Mouse (Mus musculus) MEL (cell line): ENCODE measurements around the gene Gstm2. TPM values are rescaled to one million over a fixed set of nuclear protein-coding genes. Genes with fewer than 3 reads are reported as not detected.

Experiments
- DNase-seq: peaks from one replicate; pipeline ENCODE4 v3.0.0; 2011; ENCODE audit warnings: low read depth, low spot score
- H3K27ac ChIP-seq: 2 replicates; pipeline ENCODE4 v1.5.1; 2012; ENCODE audit warnings: low read depth, mild to moderate bottlenecking, control low read depth, low read length, moderate library complexity; ENCODE audit not compliant: control insufficient read depth
- H3K27me3 ChIP-seq, 2 experiments: fragments of 150-350 bp in 1 of 2; sonication (generic) in 1 of 2; 2 replicates each; pipeline ENCODE4 v1.6.1; 2012; ENCODE audit warnings: low read length in 2 of 2, mild to moderate bottlenecking in 2 of 2, improper control_type of control experiment in 1 of 2, moderate library complexity in 1 of 2; ENCODE audit not compliant: insufficient read depth in 2 of 2, control insufficient read depth in 1 of 2
- H3K36me3 ChIP-seq, 2 experiments: 2 replicates each; pipeline ENCODE4 v1.6.1; 2012 to 2014; ENCODE audit warnings: low read length in 2 of 2, improper control_type of control experiment in 1 of 2, inconsistent platforms in 1 of 2, mild to moderate bottlenecking in 1 of 2; ENCODE audit not compliant: insufficient read depth in 2 of 2, control insufficient read depth in 1 of 2
- H3K4me1 ChIP-seq, 2 experiments: fragments of 150-350 bp in 1 of 2; sonication (generic) in 1 of 2; 2 replicates each; pipeline ENCODE4 v1.6.1; 2012; ENCODE audit warnings: low read length in 2 of 2, improper control_type of control experiment in 1 of 2, mild to moderate bottlenecking in 1 of 2; ENCODE audit not compliant: insufficient read depth in 2 of 2, control insufficient read depth in 1 of 2
- H3K4me3 ChIP-seq, 2 experiments: fragments of 150-350 bp in 1 of 2; sonication (generic) in 1 of 2; 2 replicates each; pipeline ENCODE4 v1.5.1; 2012; ENCODE audit warnings: low read depth in 2 of 2, low read length in 2 of 2, mild to moderate bottlenecking in 2 of 2, moderate library complexity in 2 of 2, control low read depth in 1 of 2, improper control_type of control experiment in 1 of 2; ENCODE audit not compliant: control insufficient read depth in 1 of 2, insufficient read depth in 1 of 2
- H3K79me2 ChIP-seq: 2 replicates; pipeline ENCODE4 v1.6.1; 2012; ENCODE audit warnings: mild to moderate bottlenecking, low read length, moderate library complexity; ENCODE audit not compliant: control insufficient read depth, poor library complexity, insufficient read depth
- H3K9ac ChIP-seq: 2 replicates; pipeline ENCODE4 v1.6.1; 2012; ENCODE audit warnings: low read depth, mild to moderate bottlenecking, control low read depth, low read length, moderate library complexity; ENCODE audit not compliant: control insufficient read depth, poor library complexity, severe bottlenecking
- H3K9me3 ChIP-seq: fragments of 150-350 bp; sonication (generic); replicated peaks from 2 replicates; pipeline ENCODE4 v1.6.1; 2012; ENCODE audit warnings: mild to moderate bottlenecking, low read length, improper control_type of control experiment, moderate library complexity; ENCODE audit not compliant: insufficient read depth
- CHD1 ChIP-seq: IDR thresholded peaks from 2 replicates; pipeline ENCODE4 v1.6.1; 2012; ENCODE audit warnings: low read depth, mild to moderate bottlenecking, inconsistent platforms, low read length, improper control_type of control experiment
- CHD2 ChIP-seq: IDR thresholded peaks from 2 replicates; pipeline ENCODE4 v1.6.1; 2011; ENCODE audit warnings: low read length, improper control_type of control experiment
- CTCF ChIP-seq, 3 experiments: IDR thresholded peaks in 2 of 3; conservative IDR thresholded peaks in 1 of 3; 2 replicates each; pipeline ENCODE4 v1.5.1; 2011 to 2012; ENCODE audit warnings: low read length in 3 of 3, low read depth in 2 of 3, mild to moderate bottlenecking in 2 of 3, improper control_type of control experiment in 1 of 3, inconsistent platforms in 1 of 3, mixed read lengths in 1 of 3, moderate library complexity in 1 of 3; ENCODE audit not compliant: control insufficient read depth in 1 of 3, insufficient read depth in 1 of 3, poor library complexity in 1 of 3, severe bottlenecking in 1 of 3
- ETS1 ChIP-seq: IDR thresholded peaks from 2 replicates; pipeline ENCODE4 v1.6.1; 2012; ENCODE audit warnings: low read depth, mild to moderate bottlenecking, inconsistent platforms, low read length, improper control_type of control experiment, moderate library complexity
- MAZ ChIP-seq: IDR thresholded peaks from 2 replicates; pipeline ENCODE4 v1.6.1; 2012; ENCODE audit warnings: low read depth, mild to moderate bottlenecking, inconsistent platforms, low read length, improper control_type of control experiment
- MYB ChIP-seq: IDR thresholded peaks from 2 replicates; pipeline ENCODE4 v1.6.1; 2011; ENCODE audit warnings: mild to moderate bottlenecking, low read depth, low read length, improper control_type of control experiment
- NRF1 ChIP-seq: IDR thresholded peaks from 2 replicates; pipeline ENCODE4 v1.6.1; 2014; ENCODE audit warnings: low read depth, mild to moderate bottlenecking, inconsistent platforms, low read length, improper control_type of control experiment, moderate library complexity; ENCODE audit not compliant: poor library complexity, insufficient read depth, severe bottlenecking
- POLR2A ChIP-seq, 2 experiments: IDR thresholded peaks; 2 replicates each; pipeline ENCODE4 v1.6.1; 2011 to 2012; ENCODE audit warnings: low read length in 2 of 2, mild to moderate bottlenecking in 2 of 2, control low read depth in 1 of 2, improper control_type of control experiment in 1 of 2, low read depth in 1 of 2, moderate library complexity in 1 of 2; ENCODE audit not compliant: control insufficient read depth in 1 of 2, insufficient read depth in 1 of 2, poor library complexity in 1 of 2
- RAD21 ChIP-seq: IDR thresholded peaks from 2 replicates; pipeline ENCODE4 v1.6.1; 2011; ENCODE audit warnings: mild to moderate bottlenecking, low read depth, low read length, improper control_type of control experiment
- SIN3A ChIP-seq: IDR thresholded peaks from 2 replicates; pipeline ENCODE4 v1.6.1; 2012; ENCODE audit warnings: low read length, improper control_type of control experiment, inconsistent platforms
- SMC3 ChIP-seq: IDR thresholded peaks from 2 replicates; pipeline ENCODE4 v1.6.1; 2011; ENCODE audit warnings: low read depth, low read length, improper control_type of control experiment
- TBP ChIP-seq: IDR thresholded peaks from 2 replicates; pipeline ENCODE4 v1.8.0; 2011; ENCODE audit warnings: low read depth, low read length, improper control_type of control experiment
- TCF12 ChIP-seq: IDR thresholded peaks from 2 replicates; pipeline ENCODE4 v1.6.1; 2014; ENCODE audit warnings: low read depth, mild to moderate bottlenecking, inconsistent platforms, low read length, improper control_type of control experiment, moderate library complexity
- ZC3H11A ChIP-seq: IDR thresholded peaks from 2 replicates; pipeline ENCODE4 v1.6.1; 2012; ENCODE audit warnings: low read depth, mild to moderate bottlenecking, inconsistent platforms, low read length, improper control_type of control experiment
- polyA plus RNA-seq, 2 experiments: library from polyadenylated mRNA; stranded (reverse) in 1 of 2; unstranded in 1 of 2; fragments of >175 nt in 1 of 2; fragments of >200 nt in 1 of 2; gene quantifications; 2 replicates each; pipeline versions ENCODE4 v1.2.1 to v1.2.4; 2012; ENCODE audit warnings: low replicate concordance in 2 of 2, low read depth in 1 of 2; ENCODE audit not compliant: insufficient read length in 2 of 2, insufficient read depth in 1 of 2, missing spikeins in 1 of 2
- total RNA-seq: library from RNA; depleted of rRNA; stranded (reverse); fragments of 300-350 nt; gene quantifications from 2 replicates; pipeline ENCODE4 v1.2.3, GENCODE M21; 2012

The Gstm2 gene
- total and polyA plus RNA-seq, 3 experiments, result not detected

GRCm38 (mm10) chr3:107940524-107940923, 45.7 kb downstream of the Gstm2 start:
- Histone ChIP-seq H3K4me1 (no peaks in the 10 kb centered on the region), H3K79me2 (no peaks in the 10 kb centered on the region), H3K27ac (no peak overlapping the region), H3K27me3 (peaks cover 0 to 1% of the 10 kb centered on the region in 2 experiments; a peak in 2 of 4 replicates), H3K4me3 (no peak overlapping the region), H3K36me3 (no peaks in the 10 kb centered on the region), H3K9me3 (no peaks in the 10 kb centered on the region), H3K9ac (no peak overlapping the region)
- no peak for TF ChIP-seq POLR2A (IDR thresholded peaks at IDR 0.05; ENCODE audit: control insufficient read depth in 1 of 2, insufficient read depth in 1 of 2, low read depth in 1 of 2, low read length in 2 of 2, poor library complexity in 1 of 2)
- TF ChIP-seq NRF1, result no peak
- no peak for TF ChIP-seq CHD2
- no peak for TF ChIP-seq MAZ
- TF ChIP-seq TBP, result no peak
- no peak for TF ChIP-seq ETS1
- no peak for TF ChIP-seq TCF12
- DNase-seq, result no peak

GRCm38 (mm10) chr3:107939830-107940229, 46.4 kb downstream of the Gstm2 start:
- TF ChIP-seq CHD1 (no peak), MYB (no peak)
- Histone ChIP-seq H3K79me2 (no peaks in the 10 kb centered on the region), H3K9me3 (no peaks in the 10 kb centered on the region), H3K36me3 (no peaks in the 10 kb centered on the region), H3K9ac (no peak overlapping the region), H3K27ac (no peak overlapping the region), H3K27me3 (peaks cover 0 to 1% of the 10 kb centered on the region in 2 experiments; a peak in 2 of 4 replicates), H3K4me1 (no peaks in the 10 kb centered on the region), H3K4me3 (no peak overlapping the region)
- peak; percentile 49 for DNase-seq

GRCm38 (mm10) chr3:107939403-107939802, 46.9 kb downstream of the Gstm2 start:
- Histone ChIP-seq H3K4me3 (no peak overlapping the region), H3K79me2 (no peaks in the 10 kb centered on the region), H3K27me3 (peaks cover 0 to 1% of the 10 kb centered on the region in 2 experiments; a peak in 2 of 4 replicates), H3K36me3 (no peaks in the 10 kb centered on the region), H3K27ac (no peak overlapping the region), H3K9ac (no peak overlapping the region), H3K4me1 (no peaks in the 10 kb centered on the region), H3K9me3 (no peaks in the 10 kb centered on the region)
- DNase-seq, result peak; percentile 69
- peak; percentile 35; the same call in 1 of the 2 replicates for TF ChIP-seq SIN3A
- no peak for TF ChIP-seq ETS1
- TF ChIP-seq RAD21, result peak; percentile 72
- peak; percentile 76 for TF ChIP-seq SMC3
- TF ChIP-seq ZC3H11A, result peak; percentile 71
- peak; percentile 87 to 97 (median 89) for TF ChIP-seq CTCF (IDR thresholded peaks at IDR 0.05 in 2 of 3, conservative IDR thresholded peaks at IDR 0.05 in 1 of 3; ENCODE audit: control insufficient read depth in 1 of 3, insufficient read depth in 1 of 3, low read depth in 2 of 3, low read length in 3 of 3, poor library complexity in 1 of 3, severe bottlenecking in 1 of 3)
